Mouse (Mus musculus) cerebellum, postnatal 36 days (tissue): ENCODE results near the gene Pbx1.
A peak's percentile ranks its signal among the peaks of the same experiment; 100 is the strongest.

Source experiments
- DNase-seq, 2 experiments: peaks; one replicate each; pipeline ENCODE4 v3.0.0; 2021 to 2022; ENCODE audit warnings: mixed read lengths in 2 of 2

Gene Pbx1

GRCm38 (mm10) chr1:168336238-168336818 lies 95.7 kb downstream of the Pbx1 start:
- no peak for DNase-seq

- no peak for DNase-seq
Measured at GRCm38 (mm10) chr1:168334831-168335574, 97.1 kb downstream of the Pbx1 start.

- DNase-seq: no peak
Measured at GRCm38 (mm10) chr1:168332056-168332455, 100.0 kb downstream of the Pbx1 start.

GRCm38 (mm10) chr1:168328236-168328605 lies 103.8 kb downstream of the Pbx1 start:
- no peak for DNase-seq

GRCm38 (mm10) chr1:168327405-168328235 lies 104.5 kb downstream of the Pbx1 start:
- DNase-seq: no peak

- DNase-seq: no peak
Measured at GRCm38 (mm10) chr1:168325786-168326185, 106.3 kb downstream of the Pbx1 start.

GRCm38 (mm10) chr1:168324306-168325085 lies 107.6 kb downstream of the Pbx1 start:
- no peak for DNase-seq

- no peak for DNase-seq
Measured at GRCm38 (mm10) chr1:168323436-168324108, 108.5 kb downstream of the Pbx1 start.

GRCm38 (mm10) chr1:168322892-168323291 lies 109.2 kb downstream of the Pbx1 start:
- peak; percentile 43 for DNase-seq

- no peak for DNase-seq
Measured at GRCm38 (mm10) chr1:168319695-168320094, 112.4 kb downstream of the Pbx1 start.

- DNase-seq: no peak
Measured at GRCm38 (mm10) chr1:168318899-168319469, 113.1 kb downstream of the Pbx1 start.

- DNase-seq: no peak
Measured at GRCm38 (mm10) chr1:168313772-168314171, 118.3 kb downstream of the Pbx1 start.

- DNase-seq: no peak
Measured at GRCm38 (mm10) chr1:168312710-168313447, 119.2 kb downstream of the Pbx1 start.

- DNase-seq: no peak
Measured at GRCm38 (mm10) chr1:168309101-168309521, 123.0 kb downstream of the Pbx1 start.

- DNase-seq: no peak
Measured at GRCm38 (mm10) chr1:168307275-168308182, 124.5 kb downstream of the Pbx1 start.

GRCm38 (mm10) chr1:168300505-168300904 lies 131.6 kb downstream of the Pbx1 start:
- no peak for DNase-seq

- no peak for DNase-seq
Measured at GRCm38 (mm10) chr1:168299928-168300365, 132.1 kb downstream of the Pbx1 start.

GRCm38 (mm10) chr1:168299181-168299580 lies 132.9 kb downstream of the Pbx1 start:
- DNase-seq: no peak

- DNase-seq: no peak
Measured at GRCm38 (mm10) chr1:168296290-168296689, 135.8 kb downstream of the Pbx1 start.

- no peak for DNase-seq
Measured at GRCm38 (mm10) chr1:168295782-168296181, 136.3 kb downstream of the Pbx1 start.
